Mouse (Mus musculus) thymus, postnatal 25 days (tissue): ENCODE measurements around the gene Psmb1.
"Not testable (repeated sequence)": the region's sequence is repeated elsewhere in the genome, so short reads cannot be mapped to it uniquely, and the experiment has no call there.

Source experiments
- DNase-seq: peaks from one replicate; pipeline ENCODE4 v3.0.0; 2022

Gene Psmb1

GRCm38 (mm10) chr17:15499656-15500394 is at the start of gene Psmb1, which contains the start of gene Tbp:
TSS of gene Psmb1 (minus strand) at chr17:15499751.
TSS of gene Tbp (plus strand) at chr17:15499888.
- DNase-seq: peak; percentile 96

GRCm38 (mm10) chr17:15546440-15546839 is 46.9 kb upstream of the Psmb1 start:
- no peak for DNase-seq

- DNase-seq: not testable (repeated sequence)
These were observed 44.3 kb upstream of the Psmb1 start for GRCm38 (mm10) chr17:15543868-15544267.

- no peak for DNase-seq
These were observed 40.8 kb upstream of the Psmb1 start for GRCm38 (mm10) chr17:15540309-15540708.

GRCm38 (mm10) chr17:15536457-15536904 is 36.9 kb upstream of the Psmb1 start:
- DNase-seq: no peak

- DNase-seq: no peak
These were observed 36.4 kb upstream of the Psmb1 start for GRCm38 (mm10) chr17:15535943-15536342.

GRCm38 (mm10) chr17:15535162-15535800 is 35.7 kb upstream of the Psmb1 start:
- no peak for DNase-seq

- peak; percentile 62 for DNase-seq
These were observed 30.6 kb upstream of the Psmb1 start for GRCm38 (mm10) chr17:15530141-15530540.

- no peak for DNase-seq
These were observed 29.3 kb upstream of the Psmb1 start for GRCm38 (mm10) chr17:15528887-15529286.

GRCm38 (mm10) chr17:15527811-15528136 is 28.2 kb upstream of the Psmb1 start:
- DNase-seq: no peak

GRCm38 (mm10) chr17:15526986-15527810 is 27.6 kb upstream of the Psmb1 start, which contains the start of gene Pdcd2:
TSS of gene Pdcd2 (minus strand) at chr17:15527301.
- peak; percentile 94 for DNase-seq

GRCm38 (mm10) chr17:15526304-15526703 is 26.8 kb upstream of the Psmb1 start:
- peak; percentile 10 for DNase-seq

- DNase-seq: no peak
These were observed 19.2 kb upstream of the Psmb1 start for GRCm38 (mm10) chr17:15518766-15519165.

- no peak for DNase-seq
These were observed 18.6 kb upstream of the Psmb1 start for GRCm38 (mm10) chr17:15518186-15518585.

GRCm38 (mm10) chr17:15517776-15518175 is 18.2 kb upstream of the Psmb1 start:
- no peak for DNase-seq

GRCm38 (mm10) chr17:15510694-15511093 is 11.1 kb upstream of the Psmb1 start:
- no peak for DNase-seq

- DNase-seq: no peak
These were observed 818 bp downstream of the Psmb1 start for GRCm38 (mm10) chr17:15498753-15499113.

- peak; percentile 95 for DNase-seq
These were observed 1.4 kb downstream of the Psmb1 start for GRCm38 (mm10) chr17:15497882-15498752.

GRCm38 (mm10) chr17:15490542-15490941 is 9.0 kb downstream of the Psmb1 start:
- DNase-seq: no peak

GRCm38 (mm10) chr17:15472671-15473070 is 26.9 kb downstream of the Psmb1 start:
- no peak for DNase-seq

GRCm38 (mm10) chr17:15467669-15468068 is 31.9 kb downstream of the Psmb1 start:
- DNase-seq: peak; percentile 75

GRCm38 (mm10) chr17:15461921-15462495 is 37.5 kb downstream of the Psmb1 start:
- DNase-seq: no peak
